Mouse (Mus musculus) hindbrain, embryonic 14.5 days (tissue): ENCODE data around the gene Taar7b. TPM values are rescaled to one million over a fixed set of nuclear protein-coding genes. Genes with fewer than 3 reads are reported as not detected.

Experiments used
- ATAC-seq: fragments of 200-750 bp; cut with Nextera tagmentation; 2 replicates; pipeline ENCODE4 v1.8.0; 2017; ENCODE audit warnings: moderate number of reproducible peaks, mild to moderate bottlenecking, moderate TSS enrichment, moderate library complexity; ENCODE audit not compliant: low FRiP score
- DNase-seq: peaks from one replicate; pipeline ENCODE4 v3.0.0-alpha.2; 2015; ENCODE audit warnings: low spot score
- H3K27ac ChIP-seq: fragments of 300-500 bp; sonication (generic); 2 replicates; pipeline ENCODE4 v1.5.1; 2014; ENCODE audit warnings: mild to moderate bottlenecking, moderate library complexity
- H3K27me3 ChIP-seq: fragments of 300-500 bp; sonication (generic); 2 replicates; pipeline ENCODE4 v1.6.1; 2014; ENCODE audit warnings: mild to moderate bottlenecking, low read length, mixed read lengths; ENCODE audit not compliant: control insufficient read depth, insufficient read depth
- H3K36me3 ChIP-seq: fragments of 300-500 bp; sonication (generic); replicated peaks from 2 replicates; pipeline ENCODE4 v1.6.1; 2014; ENCODE audit not compliant: control insufficient read depth, insufficient read depth
- H3K4me1 ChIP-seq: fragments of 300-500 bp; sonication (generic); replicated peaks from 2 replicates; pipeline ENCODE4 v1.6.1; 2014; ENCODE audit warnings: antibody characterized with exemption, low read length, mixed read lengths; ENCODE audit not compliant: control insufficient read depth, insufficient read depth
- H3K4me2 ChIP-seq: fragments of 300-500 bp; sonication (generic); replicated peaks from 2 replicates; pipeline ENCODE4 v1.6.1; 2014; ENCODE audit warnings: mild to moderate bottlenecking, moderate library complexity
- H3K4me3 ChIP-seq: fragments of 300-500 bp; sonication (generic); replicated peaks from 2 replicates; pipeline ENCODE4 v1.5.1; 2014; ENCODE audit warnings: mild to moderate bottlenecking, low read length
- H3K9ac ChIP-seq: fragments of 300-500 bp; sonication (generic); 2 replicates; pipeline ENCODE4 v1.6.1; 2014
- H3K9me3 ChIP-seq: fragments of 300-500 bp; sonication (generic); 2 replicates; pipeline ENCODE4 v1.6.1; 2016; ENCODE audit warnings: low read length; ENCODE audit not compliant: control insufficient read depth
- WGBS: fragments of 180-500 bp; shearing (Covaris S2); extraction: QIAGEN DNeasy Blood & Tissue Kit; methylation state at CpG from one replicate; pipeline ENCODE4 v1.1.7; 2014; 5-methylcytosine and 5-hydroxymethylcytosine counted together
- polyA plus RNA-seq: library from polyadenylated mRNA; unstranded; fragments of >200 nt; fragmentation: Nextera tagmentation; extraction: Ambion mirVana; gene quantifications from 2 replicates; pipeline ENCODE4 v1.2.1, GENCODE M21; 2014

Taar7b gene
- not detected in 2 replicates for polyA plus RNA-seq

- no peak within 1 kb of the TSS for H3K4me3 ChIP-seq
- WGBS, result 91% methylated on average over 1 of the region's 1 CpGs
- ATAC-seq (no peak), DNase-seq (no peak)
- no peak within 1 kb of the TSS for H3K4me2 ChIP-seq
- no peaks in the 10 kb centered on the region for H3K4me1 ChIP-seq
- no peak within 1 kb of the TSS for H3K27ac ChIP-seq
- no peak within 1 kb of the TSS for H3K9ac ChIP-seq
- no peaks in the 10 kb centered on the region for H3K27me3 ChIP-seq
- H3K9me3 ChIP-seq, result no peaks in the 10 kb centered on the region
- H3K36me3 ChIP-seq, result no peaks in the 10 kb centered on the region
Observed at GRCm38 (mm10) chr10:23999639-24000038, at the start of gene Taar7b. Gene Taar7b, plus strand, starts transcription at chr10:23999939.

GRCm38 (mm10) chr10:23951714-23952113, 48.0 kb upstream of the Taar7b start:
- DNase-seq (no peak), ATAC-seq (no peak)
- H3K36me3 ChIP-seq, result no peaks in the 10 kb centered on the region
- H3K4me1 ChIP-seq, result no peaks in the 10 kb centered on the region
- WGBS, result 85% methylated on average over 6 of the region's 6 CpGs
- H3K27ac ChIP-seq, result no peak overlapping the region
- no peak overlapping the region for H3K9ac ChIP-seq
- H3K27me3 ChIP-seq, result no peaks in the 10 kb centered on the region
- no peak overlapping the region for H3K4me2 ChIP-seq
- no peaks in the 10 kb centered on the region for H3K9me3 ChIP-seq
- no peak overlapping the region for H3K4me3 ChIP-seq

- Histone ChIP-seq H3K27me3 (no peaks in the 10 kb centered on the region), H3K27ac (no peak overlapping the region), H3K4me1 (no peaks in the 10 kb centered on the region), H3K4me2 (no peak overlapping the region), H3K9me3 (no peaks in the 10 kb centered on the region), H3K36me3 (no peaks in the 10 kb centered on the region), H3K4me3 (no peak overlapping the region), H3K9ac (no peak overlapping the region)
- no peak for ATAC-seq
- WGBS, result 70% methylated on average over 3 of the region's 3 CpGs
- DNase-seq, result no peak
Observed at GRCm38 (mm10) chr10:23959071-23959470, 40.7 kb upstream of the Taar7b start.

GRCm38 (mm10) chr10:23960444-23960915, 39.3 kb upstream of the Taar7b start, which contains the start of gene Taar4:
Gene Taar4, plus strand, starts transcription at chr10:23960494.
- WGBS, result 93% methylated on average over 13 of the region's 13 CpGs
- DNase-seq (no peak), ATAC-seq (no peak)
- H3K27me3 ChIP-seq, result no peaks in the 10 kb centered on the region
- no peak within 1 kb of the TSS for H3K4me3 ChIP-seq
- no peaks in the 10 kb centered on the region for H3K4me1 ChIP-seq
- H3K27ac ChIP-seq, result no peak within 1 kb of the TSS
- H3K36me3 ChIP-seq, result no peaks in the 10 kb centered on the region
- H3K4me2 ChIP-seq, result no peak within 1 kb of the TSS
- H3K9ac ChIP-seq, result no peak within 1 kb of the TSS
- H3K9me3 ChIP-seq, result no peaks in the 10 kb centered on the region

- H3K27me3 ChIP-seq, result no peaks in the 10 kb centered on the region
- H3K9ac ChIP-seq, result no peak overlapping the region
- DNase-seq (no peak), ATAC-seq (no peak)
- no peaks in the 10 kb centered on the region for H3K9me3 ChIP-seq
- no peak overlapping the region for H3K27ac ChIP-seq
- WGBS, result 60% methylated on average over 3 of the region's 3 CpGs
- H3K4me3 ChIP-seq, result no peak overlapping the region
- H3K4me1 ChIP-seq, result no peaks in the 10 kb centered on the region
- no peaks in the 10 kb centered on the region for H3K36me3 ChIP-seq
- H3K4me2 ChIP-seq, result no peak overlapping the region
Observed at GRCm38 (mm10) chr10:23963444-23963843, 36.3 kb upstream of the Taar7b start.

GRCm38 (mm10) chr10:23964921-23965610, 34.7 kb upstream of the Taar7b start:
- no peak overlapping the region for H3K4me3 ChIP-seq

GRCm38 (mm10) chr10:23970656-23971165, 29.0 kb upstream of the Taar7b start, which contains the start of gene Taar5:
Gene Taar5, plus strand, starts transcription at chr10:23970706.
- Histone ChIP-seq H3K4me1 (no peaks in the 10 kb centered on the region), H3K27ac (no peak within 1 kb of the TSS), H3K27me3 (no peaks in the 10 kb centered on the region), H3K9ac (no peak within 1 kb of the TSS), H3K36me3 (no peaks in the 10 kb centered on the region), H3K9me3 (no peaks in the 10 kb centered on the region), H3K4me2 (no peak within 1 kb of the TSS), H3K4me3 (no peak within 1 kb of the TSS)
- 91% methylated on average over 11 of the region's 11 CpGs for WGBS
- DNase-seq (no peak), ATAC-seq (no peak)

More at GRCm38 (mm10) chr10:23964921-23965610, 34.7 kb upstream of the Taar7b start:
- 94% methylated on average over 6 of the region's 6 CpGs for WGBS
- ATAC-seq, result no peak
- no peaks in the 10 kb centered on the region for H3K36me3 ChIP-seq
- no peak overlapping the region for H3K4me2 ChIP-seq
- H3K9ac ChIP-seq, result no peak overlapping the region
- no peaks in the 10 kb centered on the region for H3K4me1 ChIP-seq
- no peaks in the 10 kb centered on the region for H3K9me3 ChIP-seq
- no peak for DNase-seq
- no peak overlapping the region for H3K27ac ChIP-seq
- H3K27me3 ChIP-seq, result no peaks in the 10 kb centered on the region

GRCm38 (mm10) chr10:23971256-23971655, 28.5 kb upstream of the Taar7b start:
- no peak for DNase-seq
- Histone ChIP-seq H3K9ac (no peak overlapping the region), H3K36me3 (no peaks in the 10 kb centered on the region), H3K4me3 (no peak overlapping the region), H3K9me3 (no peaks in the 10 kb centered on the region), H3K27me3 (no peaks in the 10 kb centered on the region), H3K4me2 (no peak overlapping the region), H3K27ac (no peak overlapping the region), H3K4me1 (no peaks in the 10 kb centered on the region)
- no peak for ATAC-seq
- WGBS, result 88% methylated on average over 5 of the region's 5 CpGs

- DNase-seq (no peak), ATAC-seq (no peak)
- Histone ChIP-seq H3K4me2 (no peak overlapping the region), H3K36me3 (no peaks in the 10 kb centered on the region), H3K9ac (no peak overlapping the region), H3K27me3 (no peaks in the 10 kb centered on the region), H3K4me3 (no peak overlapping the region), H3K4me1 (no peaks in the 10 kb centered on the region), H3K9me3 (no peaks in the 10 kb centered on the region), H3K27ac (no peak overlapping the region)
- 37% methylated on average over 4 of the region's 4 CpGs for WGBS
Observed at GRCm38 (mm10) chr10:23977958-23978357, 21.8 kb upstream of the Taar7b start.
